Comparison of ENCODE assay signal across 20 mouse cellular contexts in genomic region chr8:46691360-46691759, GRCm38 (mm10). TPM values are rescaled to one million over a fixed set of nuclear protein-coding genes. Genes with fewer than 3 reads are reported as not detected.
DNase-seq lines count a peak whose midpoint lies in the region; ATAC-seq and TF ChIP-seq lines count a peak whose summit lies in the region.
"Had no signal": no experiment of that assay in that cellular context is flagged by ENCODE, and none has a peak within 500 bp of the region (broad histone marks: within the 10 kb centered on the region; RNA-seq: fewer than 3 reads in every experiment).

No protein-coding gene starts in this region.

- no peaks in the 10 kb centered on the region for H3K27me3 ChIP-seq in forebrain, embryonic 10.5 days (ENCODE audit: poor library complexity, severe bottlenecking)
- no peaks in the 10 kb centered on the region for H3K27me3 ChIP-seq in forebrain, postnatal 0 days (ENCODE audit: insufficient read depth, low read length)
- no peaks in the 10 kb centered on the region; the same call in 1 of the 2 replicates for H3K27me3 ChIP-seq in kidney, adult 2 months (replicated peaks; ENCODE audit: control insufficient read depth, insufficient read depth, low read length)
- H3K27me3 ChIP-seq in stomach, embryonic 15.5 days (replicated peaks): no peaks in the 10 kb centered on the region
- no peaks in the 10 kb centered on the region for H3K27me3 ChIP-seq in heart, embryonic 12.5 days (replicated peaks)
- H3K27me3 ChIP-seq: CH12.LX; forebrain, embryonic 12.5 days; heart, embryonic 13.5 days; liver, embryonic 13.5 days; midbrain, embryonic 12.5 days had no signal

- H3K4me3 ChIP-seq in forebrain, embryonic 10.5 days: no peak overlapping the region
- no peak overlapping the region for H3K4me3 ChIP-seq in forebrain, postnatal 0 days (ENCODE audit: low read depth, low read length)
- H3K4me3 ChIP-seq in kidney, adult 2 months (ENCODE audit: insufficient read depth, low read depth, low read length): no peak overlapping the region
- H3K4me3 ChIP-seq in lung, adult 2 months (replicated peaks; ENCODE audit: extremely low read depth, low read depth, low read length): no peak overlapping the region
- no peak overlapping the region for H3K4me3 ChIP-seq in stomach, embryonic 15.5 days (replicated peaks)
- H3K4me3 ChIP-seq in heart, embryonic 12.5 days: no peak overlapping the region
- H3K4me3 ChIP-seq: forebrain, embryonic 12.5 days; heart, embryonic 13.5 days; liver, embryonic 13.5 days; midbrain, embryonic 12.5 days had no signal

- no peak overlapping the region for H3K4me2 ChIP-seq in forebrain, postnatal 0 days (ENCODE audit: low read depth)
- H3K4me2 ChIP-seq in stomach, embryonic 15.5 days: no peak overlapping the region
- no peak overlapping the region for H3K4me2 ChIP-seq in heart, embryonic 12.5 days
- H3K4me2 ChIP-seq: forebrain, embryonic 12.5 days; heart, embryonic 13.5 days; liver, embryonic 13.5 days; midbrain, embryonic 12.5 days had no signal

- no peaks in the 10 kb centered on the region for H3K9me3 ChIP-seq in forebrain, embryonic 10.5 days
- no peaks in the 10 kb centered on the region for H3K9me3 ChIP-seq in forebrain, postnatal 0 days (ENCODE audit: low read length)
- H3K9me3 ChIP-seq in stomach, embryonic 15.5 days: no peaks in the 10 kb centered on the region
- H3K9me3 ChIP-seq in heart, embryonic 12.5 days (replicated peaks): no peaks in the 10 kb centered on the region
- H3K9me3 ChIP-seq: forebrain, embryonic 12.5 days; heart, embryonic 13.5 days; liver, embryonic 13.5 days; midbrain, embryonic 12.5 days had no signal

- ATAC-seq in forebrain, postnatal 0 days: no peak
- no peak for ATAC-seq in stomach, embryonic 15.5 days (ENCODE audit: insufficient read depth, low FRiP score, low read depth)
- no peak for ATAC-seq in heart, embryonic 12.5 days (ENCODE audit: insufficient number of reproducible peaks, low FRiP score)
- ATAC-seq: inflammation-experienced regulatory T-cells, adult 6 months had no signal

- no peak for DNase-seq in forebrain, embryonic 10.5 days (ENCODE audit: extremely low spot score, low spot score)
- no peak for DNase-seq in forebrain, postnatal 0 days
- peak; percentile 14 for DNase-seq in kidney, adult 2 months
- DNase-seq in kidney, adult 8-10 months: no peak
- peak; percentile 23 for DNase-seq in lung, adult 2 months
- DNase-seq in spleen, postnatal 14 days (ENCODE audit: low spot score in 2 of 2): no peak
- DNase-seq: cerebellum, postnatal 10 days; heart, postnatal 4 days; left cerebral cortex, postnatal 4 days; liver, embryonic 13.5 days; right cerebral cortex, postnatal 4 days; thymus, postnatal 14 days had no signal

- 0 out of 2 replicates have a peak overlapping the region, but pooled peaks have one; percentile 49 for H3K27ac ChIP-seq in forebrain, embryonic 10.5 days
- H3K27ac ChIP-seq in forebrain, postnatal 0 days (ENCODE audit: low read depth, low read length): no peak overlapping the region
- no peak overlapping the region for H3K27ac ChIP-seq in kidney, adult 2 months (ENCODE audit: insufficient read depth, low read depth, low read length)
- H3K27ac ChIP-seq in stomach, embryonic 15.5 days: peak overlapping the region; percentile 55; the same call in 1 of the 2 replicates
- H3K27ac ChIP-seq in heart, embryonic 12.5 days (ENCODE audit: poor library complexity, severe bottlenecking): no peak overlapping the region
- H3K27ac ChIP-seq: forebrain, embryonic 12.5 days; heart, embryonic 13.5 days; liver, embryonic 13.5 days; macrophage had no signal

- H3K9ac ChIP-seq in forebrain, postnatal 0 days: no peak overlapping the region
- H3K9ac ChIP-seq in stomach, embryonic 15.5 days: no peak overlapping the region
- no peak overlapping the region for H3K9ac ChIP-seq in heart, embryonic 12.5 days
- H3K9ac ChIP-seq: forebrain, embryonic 12.5 days; heart, embryonic 13.5 days; liver, embryonic 13.5 days; midbrain, embryonic 12.5 days had no signal

- no peaks in the 10 kb centered on the region for H3K36me3 ChIP-seq in forebrain, embryonic 10.5 days (replicated peaks)
- H3K36me3 ChIP-seq in forebrain, postnatal 0 days (ENCODE audit: insufficient read depth): no peaks in the 10 kb centered on the region
- no peaks in the 10 kb centered on the region for H3K36me3 ChIP-seq in kidney, adult 2 months (ENCODE audit: control insufficient read depth, insufficient read depth, low read length)
- H3K36me3 ChIP-seq in stomach, embryonic 15.5 days: no peaks in the 10 kb centered on the region
- no peaks in the 10 kb centered on the region for H3K36me3 ChIP-seq in heart, embryonic 12.5 days
- H3K36me3 ChIP-seq: forebrain, embryonic 12.5 days; heart, embryonic 13.5 days; liver, embryonic 13.5 days; midbrain, embryonic 12.5 days had no signal

- TF ChIP-seq POLR2A in kidney, adult 2 months (IDR thresholded peaks at IDR 0.05; ENCODE audit: low read depth, low read length): no peak
- TF ChIP-seq POLR2A in lung, adult 2 months (IDR thresholded peaks at IDR 0.05; ENCODE audit: borderline replicate concordance, extremely low read depth, low read depth, low read length): no peak

- TF ChIP-seq CTCF in forebrain, postnatal 0 days (IDR thresholded peaks at IDR 0.05; ENCODE audit: low read depth): no peak
- no peak for TF ChIP-seq CTCF in kidney, adult 2 months (conservative IDR thresholded peaks at IDR 0.05; ENCODE audit: insufficient read depth, insufficient read length, low read depth, low read length)
- no peak for TF ChIP-seq CTCF in lung, adult 2 months (IDR thresholded peaks at IDR 0.05; ENCODE audit: insufficient read depth, low read length)

- 79% methylated on average over 7 of the region's 7 CpGs for WGBS in forebrain, embryonic 10.5 days
- 81% methylated on average over 7 of the region's 7 CpGs for WGBS in forebrain, postnatal 0 days
- 57% methylated on average over 7 of the region's 7 CpGs for whole genome bisulfite sequencing in kidney, adult 2 months
- WGBS in lung, adult 2 months: 71% methylated on average over 7 of the region's 7 CpGs
- 79% methylated on average over 7 of the region's 7 CpGs for WGBS in stomach, embryonic 15.5 days
- 82% methylated on average over 7 of the region's 7 CpGs for WGBS in heart, embryonic 12.5 days

- peaks cover 35% of the 10 kb centered on the region for H3K4me1 ChIP-seq in forebrain, embryonic 10.5 days
- no peaks in the 10 kb centered on the region for H3K4me1 ChIP-seq in forebrain, postnatal 0 days (ENCODE audit: insufficient read depth)
- no peaks in the 10 kb centered on the region; the same call in 1 of the 2 replicates for H3K4me1 ChIP-seq in kidney, adult 2 months (ENCODE audit: control insufficient read depth, insufficient read depth, low read length)
- H3K4me1 ChIP-seq in lung, adult 2 months (ENCODE audit: control insufficient read depth, insufficient read depth, low read length): no peaks in the 10 kb centered on the region
- H3K4me1 ChIP-seq in stomach, embryonic 15.5 days: no peaks in the 10 kb centered on the region
- no peaks in the 10 kb centered on the region for H3K4me1 ChIP-seq in heart, embryonic 12.5 days (replicated peaks)
- H3K4me1 ChIP-seq: heart, embryonic 13.5 days had no signal

RNA-seq across cellular contexts. Expression of gene Irf2, which starts 48.2 kb away (rescaled TPM):
- polyA plus RNA-seq in forebrain, embryonic 10.5 days (2016; fragmentation: Nextera tagmentation; extraction: Ambion mirVana): 5.6 and 7.8 TPM in 2 replicates
- 3.0 and 8.5 TPM in 2 replicates for total RNA-seq in forebrain, postnatal 0 days (2014; rRNA removed)
- 5.4 and 9.1 TPM in 2 replicates for polyA plus RNA-seq in forebrain, postnatal 0 days (2015; fragmentation: Nextera tagmentation; extraction: Ambion mirVana)
- polyA plus RNA-seq in kidney, adult 2 months (2012; rRNA removed): 9.2 and 12.6 TPM in 2 replicates
- 20.5 and 24.6 TPM in 2 replicates for polyA plus RNA-seq in lung, adult 2 months (2012; rRNA removed)
- 31.5 and 34.5 TPM in 2 replicates for polyA plus RNA-seq in stomach, embryonic 15.5 days (2015; fragmentation: Nextera tagmentation; extraction: Ambion mirVana)
- polyA plus RNA-seq in heart, embryonic 12.5 days (2016; fragmentation: Nextera tagmentation; extraction: Ambion mirVana): 12.5 and 14.9 TPM in 2 replicates

Comparison
In these comparisons a context has a peak if more than half of its experiments do, and no peak if none do; other contexts are left out.
1. DNase-seq: peak in kidney, adult 2 months (single experiment) and lung, adult 2 months (single experiment); none in forebrain, embryonic 10.5 days (single experiment), forebrain, postnatal 0 days (single experiment), kidney, adult 8-10 months (0 of 2) and spleen, postnatal 14 days (0 of 2).
2. H3K27ac ChIP-seq: peak in forebrain, embryonic 10.5 days (single experiment) and stomach, embryonic 15.5 days (single experiment); none in forebrain, postnatal 0 days (single experiment), kidney, adult 2 months (single experiment) and heart, embryonic 12.5 days (single experiment).